Mouse (Mus musculus) spleen, adult 2 months (tissue): ENCODE results near the gene Rmnd5a.

Experiments used
- CTCF ChIP-seq: fragments of 200-500 bp; IDR thresholded peaks from 2 replicates; pipeline ENCODE4 v1.5.1; 2011; ENCODE audit warnings: mild to moderate bottlenecking, inconsistent platforms; ENCODE audit not compliant: insufficient read depth, insufficient read length, insufficient replicate concordance; ENCODE audit errors: extremely low read depth
- POLR2A ChIP-seq: fragments of 200-500 bp; IDR thresholded peaks from 2 replicates; pipeline ENCODE4 v1.6.1; 2011; ENCODE audit warnings: low read depth, low read length, inconsistent platforms

DNA sequence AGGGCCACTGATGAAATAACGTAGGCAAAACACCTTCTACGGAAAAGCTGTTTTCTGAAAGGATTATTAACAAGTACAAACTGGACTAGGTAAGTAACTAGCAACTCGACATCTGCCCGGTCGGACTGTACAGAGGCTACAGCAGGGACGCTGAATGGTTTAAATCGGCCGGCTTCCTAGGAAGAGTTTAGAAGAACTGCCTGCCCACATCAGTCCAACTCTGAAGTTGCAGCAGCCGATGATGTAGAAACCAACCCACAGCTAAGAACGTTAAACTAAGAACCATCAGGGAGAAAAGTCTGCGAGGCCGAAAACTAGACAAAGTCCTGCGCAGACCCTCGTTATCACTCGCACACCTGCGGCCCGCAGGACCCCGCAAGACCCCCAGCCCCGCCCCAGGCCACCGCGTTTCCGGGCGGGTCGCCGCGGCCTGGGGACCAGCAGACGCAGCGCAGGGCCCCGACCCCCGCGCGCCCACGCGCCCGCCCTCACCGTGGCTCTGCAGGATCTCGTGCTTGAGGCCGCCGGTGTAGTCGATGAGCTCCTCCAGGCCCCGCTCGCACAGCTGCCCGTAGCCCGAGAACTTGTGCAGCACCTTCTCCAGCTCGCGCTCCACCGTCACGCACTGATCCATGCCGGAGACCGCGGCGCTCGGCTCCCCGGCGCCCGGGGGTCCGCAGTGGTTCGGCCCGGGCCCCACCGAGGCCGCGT, 776 bp downstream of the Rmnd5a start:
- no peak for TF ChIP-seq POLR2A
- TF ChIP-seq CTCF = no peak
